Mouse (Mus musculus) forebrain, embryonic 11.5 days (tissue): ENCODE data around the gene Pak6. TPM values are rescaled to one million over a fixed set of nuclear protein-coding genes. Genes with fewer than 3 reads are reported as not detected.

ENCODE experiments used
- ATAC-seq: fragments of 200-750 bp; cut with Nextera tagmentation; replicated peaks from 2 replicates; pipeline ENCODE4 v1.8.0; 2017; ENCODE audit warnings: moderate TSS enrichment; ENCODE audit not compliant: low FRiP score
- DNase-seq: peaks from one replicate; pipeline ENCODE4 v3.0.0-alpha.2; 2017; ENCODE audit warnings: low spot score
- H3K27ac ChIP-seq: fragments of 300-500 bp; sonication (generic); 2 replicates; pipeline ENCODE4 v1.5.1; 2014; ENCODE audit warnings: low read depth, low read length
- H3K27me3 ChIP-seq: fragments of 300-500 bp; sonication (generic); 2 replicates; pipeline ENCODE4 v1.6.1; 2014; ENCODE audit warnings: mild to moderate bottlenecking, low read length, mixed read lengths; ENCODE audit not compliant: control insufficient read depth, insufficient read depth
- H3K36me3 ChIP-seq: fragments of 300-500 bp; sonication (generic); 2 replicates; pipeline ENCODE4 v1.6.1; 2014; ENCODE audit warnings: mild to moderate bottlenecking, low read length, moderate library complexity, mixed read lengths; ENCODE audit not compliant: control insufficient read depth, insufficient read depth
- H3K4me1 ChIP-seq: fragments of 300-500 bp; sonication (generic); replicated peaks from 2 replicates; pipeline ENCODE4 v1.6.1; 2014; ENCODE audit warnings: low read length, mixed read lengths; ENCODE audit not compliant: control insufficient read depth, insufficient read depth
- H3K4me2 ChIP-seq: fragments of 300-500 bp; sonication (generic); 2 replicates; pipeline ENCODE4 v1.6.1; 2014; ENCODE audit warnings: low read depth, mild to moderate bottlenecking, low read length, moderate library complexity, mixed read lengths; ENCODE audit not compliant: severe bottlenecking
- H3K4me3 ChIP-seq: fragments of 300-500 bp; sonication (generic); 2 replicates; pipeline ENCODE4 v1.5.1; 2014; ENCODE audit warnings: low read depth, low read length
- H3K9ac ChIP-seq: fragments of 300-500 bp; sonication (generic); 2 replicates; pipeline ENCODE4 v1.6.1; 2014; ENCODE audit warnings: low read length
- H3K9me3 ChIP-seq: fragments of 300-500 bp; sonication (generic); 2 replicates; pipeline ENCODE4 v1.6.1; 2016; ENCODE audit warnings: low read length, mixed read lengths; ENCODE audit not compliant: control insufficient read depth
- WGBS: fragments of 180-500 bp; shearing (Covaris S2); extraction: QIAGEN DNeasy Blood & Tissue Kit; methylation state at CpG from one replicate; pipeline ENCODE4 v1.1.7; 2014; 5-methylcytosine and 5-hydroxymethylcytosine counted together
- polyA plus RNA-seq: library from polyadenylated mRNA; unstranded; fragments of >200 nt; fragmentation: Nextera tagmentation; extraction: Ambion mirVana; gene quantifications from 2 replicates; pipeline ENCODE4 v1.2.1, GENCODE M21; 2014

Pak6 gene
- polyA plus RNA-seq, 1 experiment from 2014 or later, result 1.2 TPM

- H3K27ac ChIP-seq, result no peak overlapping the region
- H3K9ac ChIP-seq, result no peak overlapping the region
- H3K36me3 ChIP-seq, result no peaks in the 10 kb centered on the region
- ATAC-seq (no peak), DNase-seq (no peak)
- H3K4me2 ChIP-seq, result no peak overlapping the region
- H3K9me3 ChIP-seq, result no peaks in the 10 kb centered on the region
- WGBS, result 46% methylated on average over 2 of the region's 2 CpGs
- H3K4me1 ChIP-seq, result 0 out of 2 replicates have a peak, but pooled peaks cover 4% of the 10 kb centered on the region
- no peak overlapping the region for H3K4me3 ChIP-seq
- peaks cover 8% of the 10 kb centered on the region for H3K27me3 ChIP-seq
Measured at GRCm38 (mm10) chr2:118669785-118670184, 6.7 kb downstream of the Pak6 start.

DNA sequence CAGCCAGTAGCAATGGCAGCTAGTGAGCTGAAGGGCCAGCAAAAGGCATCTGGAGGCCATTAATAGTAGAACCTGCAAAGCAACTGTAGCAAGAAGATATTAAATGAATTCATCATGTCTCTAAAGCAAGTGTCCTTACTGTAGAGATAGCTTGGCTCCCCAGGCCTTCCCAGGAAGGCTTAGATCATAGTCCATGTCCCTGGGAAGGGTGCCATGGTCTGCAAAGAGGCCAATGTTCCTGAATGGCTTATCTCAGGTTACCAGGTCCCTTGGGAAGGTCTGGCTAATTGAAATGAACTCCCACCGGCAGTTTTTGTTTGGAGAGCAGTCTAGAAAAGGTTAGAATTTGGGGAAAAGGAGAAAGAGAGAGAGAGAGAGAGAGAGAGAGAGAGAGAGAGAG is 8.6 kb downstream of the Pak6 start:
- Histone ChIP-seq H3K4me3 (no peak overlapping the region), H3K27ac (no peak overlapping the region), H3K4me2 (no peak overlapping the region), H3K4me1 (peaks cover 6% of the 10 kb centered on the region; the same call in 1 of the 2 replicates), H3K36me3 (no peaks in the 10 kb centered on the region), H3K9ac (no peak overlapping the region), H3K9me3 (no peaks in the 10 kb centered on the region), H3K27me3 (peaks cover 25% of the 10 kb centered on the region)
- DNase-seq, result no peak
- no peak for ATAC-seq
- 82% methylated on average over 1 of the region's 1 CpGs for WGBS

DNA sequence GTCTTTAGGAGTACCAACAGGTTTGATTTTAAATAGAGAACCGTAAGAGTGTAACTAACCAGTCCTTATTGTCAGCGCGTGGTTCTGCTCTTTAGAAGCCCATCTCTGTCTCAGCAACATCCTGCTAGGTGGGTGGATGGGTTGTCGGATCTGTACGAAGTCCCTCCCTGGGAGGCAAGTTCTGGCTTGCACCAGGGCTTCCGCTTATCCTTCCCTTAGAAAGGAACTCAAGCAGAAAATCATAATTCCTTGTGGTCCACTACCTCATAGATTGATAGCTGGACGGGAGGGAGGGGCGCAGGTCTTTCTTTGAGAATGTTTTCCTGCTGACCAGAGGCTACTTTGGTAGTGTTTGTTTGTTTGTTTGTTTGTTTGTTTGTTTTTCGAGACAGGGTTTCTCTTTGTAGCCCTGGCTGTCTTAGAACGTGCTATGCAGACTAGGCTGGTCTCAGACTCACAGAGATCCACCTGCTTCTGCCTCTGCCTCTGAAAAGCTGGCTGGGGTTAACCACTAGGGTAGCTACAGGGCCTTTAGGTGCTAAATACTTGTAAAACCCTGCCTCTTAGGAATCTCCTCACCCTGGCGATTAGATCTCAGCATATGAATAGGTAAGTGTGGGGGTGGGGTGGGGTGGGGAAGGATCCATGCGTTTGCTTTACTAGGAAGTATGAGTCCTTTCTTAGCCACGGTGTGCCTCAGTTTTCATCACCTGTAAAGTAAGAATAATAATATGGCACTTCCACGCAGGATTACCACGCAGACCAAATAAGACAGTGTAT is 10.8 kb downstream of the Pak6 start:
- H3K4me2 ChIP-seq, result no peak overlapping the region
- no peak overlapping the region for H3K4me3 ChIP-seq
- DNase-seq, result no peak
- no peak overlapping the region for H3K27ac ChIP-seq
- peaks cover 42% of the 10 kb centered on the region for H3K27me3 ChIP-seq
- no peaks in the 10 kb centered on the region for H3K36me3 ChIP-seq
- WGBS, result 21% methylated on average over 15 of the region's 15 CpGs
- ATAC-seq, result no peak
- H3K4me1 ChIP-seq, result peaks cover 15% of the 10 kb centered on the region
- no peaks in the 10 kb centered on the region for H3K9me3 ChIP-seq
- H3K9ac ChIP-seq, result no peak overlapping the region

DNA sequence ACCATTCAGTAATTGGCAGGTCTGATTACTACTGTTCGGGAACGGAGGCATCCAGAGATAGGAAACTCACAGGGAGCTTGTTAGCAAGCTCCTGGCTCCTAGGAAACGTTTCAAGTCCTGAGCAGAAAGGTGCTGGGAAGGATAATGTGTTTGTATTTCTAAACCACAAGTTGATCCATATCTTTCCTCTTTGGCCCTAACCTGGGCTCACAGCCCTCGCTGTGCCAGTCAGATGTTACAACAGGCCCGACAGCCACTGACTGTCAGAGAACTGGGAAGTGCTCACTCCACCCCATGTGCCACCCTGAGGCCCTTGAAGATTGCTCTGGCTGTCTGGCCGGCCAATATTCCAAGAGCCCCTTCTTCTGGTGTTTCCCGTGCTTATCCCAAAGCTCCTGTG is 11.4 kb downstream of the Pak6 start:
- Histone ChIP-seq H3K4me2 (no peak overlapping the region), H3K4me1 (peaks cover 15% of the 10 kb centered on the region), H3K9ac (no peak overlapping the region), H3K27ac (no peak overlapping the region), H3K4me3 (no peak overlapping the region), H3K36me3 (no peaks in the 10 kb centered on the region), H3K27me3 (peaks cover 46% of the 10 kb centered on the region), H3K9me3 (no peaks in the 10 kb centered on the region)
- DNase-seq (no peak), ATAC-seq (no peak)
- 20% methylated on average over 7 of the region's 7 CpGs for WGBS

DNA sequence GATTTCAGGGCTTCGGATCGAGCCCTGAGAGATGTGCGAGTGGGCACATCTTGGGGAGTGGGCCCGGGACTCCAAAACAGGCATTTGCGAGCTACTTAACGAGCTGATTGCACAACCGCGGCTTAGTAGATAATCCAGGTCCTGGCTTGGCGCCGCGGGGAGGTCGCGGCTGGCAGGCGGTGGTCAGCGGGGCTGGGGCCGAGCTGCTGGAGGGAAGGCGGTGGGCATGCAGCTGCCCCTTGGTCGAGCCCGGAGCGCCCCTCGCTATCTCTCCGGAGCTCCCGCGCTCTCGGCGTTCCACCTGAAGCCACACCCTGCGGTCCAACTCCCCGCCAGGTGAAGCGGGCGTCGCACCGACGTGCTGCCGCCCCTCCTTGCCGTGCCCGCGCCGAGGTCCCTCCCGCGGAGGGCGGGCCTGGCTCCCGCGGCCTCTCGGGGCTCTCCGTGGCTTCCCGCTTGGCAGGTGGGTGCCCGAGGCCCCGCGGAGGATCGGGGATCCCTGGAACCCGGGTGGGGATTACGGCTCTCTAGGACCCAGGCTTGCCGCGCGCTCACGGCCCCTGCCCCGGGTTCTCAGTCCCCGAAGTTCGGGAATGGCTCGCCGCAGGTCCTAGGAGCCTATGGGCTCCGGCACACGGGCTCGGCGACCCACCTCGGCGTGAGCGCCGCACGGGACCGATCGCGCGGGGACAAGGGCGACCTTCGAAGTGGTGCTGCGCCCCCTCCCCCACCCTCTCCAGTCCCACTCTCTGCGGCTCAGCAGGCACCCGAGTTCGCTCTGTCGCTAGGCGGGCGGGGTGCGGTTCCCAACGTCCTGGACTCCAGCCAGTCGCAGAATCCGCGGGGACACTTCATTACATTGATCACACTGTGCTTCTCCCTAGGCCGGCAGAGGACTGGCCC is 14.0 kb downstream of the Pak6 start:
- Histone ChIP-seq H3K4me2 (peak overlapping the region; percentile 97), H3K9ac (peak overlapping the region; percentile 41), H3K9me3 (no peaks in the 10 kb centered on the region), H3K27ac (no peak overlapping the region), H3K4me1 (peaks cover 15% of the 10 kb centered on the region), H3K36me3 (no peaks in the 10 kb centered on the region), H3K27me3 (peaks cover 46% of the 10 kb centered on the region), H3K4me3 (peak overlapping the region; percentile 47)
- DNase-seq, result peak; percentile 70
- 1% methylated on average over 87 of the region's 89 CpGs for WGBS
- peak; percentile 33; the same call in 1 of the 2 replicates for ATAC-seq

DNA sequence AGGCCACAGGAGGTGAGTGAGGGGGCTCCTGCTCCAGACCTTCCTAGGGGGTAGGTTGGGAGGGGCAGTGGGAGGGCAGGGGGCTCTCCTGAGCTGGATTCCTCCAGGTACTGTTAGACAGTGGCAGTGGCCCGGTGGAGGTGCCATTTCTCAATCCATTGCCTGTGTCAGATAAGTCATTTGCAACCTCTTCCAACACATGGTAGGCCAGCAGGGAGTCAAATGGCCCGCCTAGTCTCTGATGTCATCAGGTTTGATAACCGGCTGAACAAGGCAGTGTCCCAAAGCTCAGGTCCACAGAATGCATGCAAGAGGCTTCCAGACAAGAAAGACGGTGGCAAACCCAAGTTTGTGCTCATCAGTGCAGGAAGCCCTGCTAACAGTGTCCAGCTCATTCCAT is 14.7 kb downstream of the Pak6 start:
- no peak for ATAC-seq
- 13% methylated on average over 4 of the region's 4 CpGs for WGBS
- no peaks in the 10 kb centered on the region for H3K9me3 ChIP-seq
- peaks cover 44% of the 10 kb centered on the region for H3K27me3 ChIP-seq
- H3K27ac ChIP-seq, result no peak overlapping the region
- H3K36me3 ChIP-seq, result no peaks in the 10 kb centered on the region
- peak overlapping the region; percentile 97 for H3K4me2 ChIP-seq
- H3K9ac ChIP-seq, result no peak overlapping the region
- H3K4me3 ChIP-seq, result peak overlapping the region; percentile 47
- peaks cover 15% of the 10 kb centered on the region for H3K4me1 ChIP-seq
- DNase-seq, result no peak

GRCm38 (mm10) chr2:118679577-118679976 is 16.5 kb downstream of the Pak6 start:
- WGBS, result 86% methylated on average over 3 of the region's 3 CpGs
- no peak overlapping the region for H3K4me3 ChIP-seq
- no peak overlapping the region for H3K27ac ChIP-seq
- no peak for DNase-seq
- no peaks in the 10 kb centered on the region for H3K36me3 ChIP-seq
- H3K4me1 ChIP-seq, result peaks cover 10% of the 10 kb centered on the region
- no peak for ATAC-seq
- H3K9ac ChIP-seq, result no peak overlapping the region
- no peak overlapping the region for H3K4me2 ChIP-seq
- no peaks in the 10 kb centered on the region for H3K9me3 ChIP-seq
- peaks cover 39% of the 10 kb centered on the region for H3K27me3 ChIP-seq

GRCm38 (mm10) chr2:118680926-118681325 is 17.8 kb downstream of the Pak6 start:
- DNase-seq, result no peak
- WGBS, result 91% methylated on average over 6 of the region's 6 CpGs
- Histone ChIP-seq H3K27me3 (peaks cover 28% of the 10 kb centered on the region), H3K4me1 (peaks cover 10% of the 10 kb centered on the region), H3K36me3 (no peaks in the 10 kb centered on the region), H3K9me3 (no peaks in the 10 kb centered on the region), H3K9ac (no peak overlapping the region), H3K27ac (no peak overlapping the region), H3K4me2 (no peak overlapping the region), H3K4me3 (no peak overlapping the region)
- no peak for ATAC-seq
